Mouse (Mus musculus) right cerebral cortex, adult 18-20 months (tissue): ENCODE results near the gene Wdr72.

Experiments
- DNase-seq: peaks from one replicate; pipeline ENCODE4 v3.0.0; 2022; ENCODE audit warnings: mixed read lengths

Gene Wdr72

DNA sequence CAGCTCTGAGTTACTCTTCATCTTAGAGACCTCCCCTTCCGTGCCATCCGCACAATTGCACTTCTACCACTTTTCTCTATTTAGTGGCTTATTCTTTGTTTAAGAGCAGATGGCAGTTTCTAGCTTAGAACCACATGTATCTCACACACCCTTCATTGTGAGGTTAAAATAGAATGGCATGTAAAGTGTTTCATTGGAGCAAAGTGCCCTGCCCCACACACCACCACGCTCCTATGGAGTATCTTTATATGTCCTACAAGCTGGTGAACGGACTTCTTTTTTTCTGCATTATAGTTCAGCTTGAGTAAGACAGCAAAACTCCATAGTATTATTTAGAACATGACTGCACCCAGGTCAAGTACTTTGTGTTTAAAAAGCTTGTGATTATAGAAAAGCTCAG is 137.9 kb downstream of the Wdr72 start:
- DNase-seq = no peak

DNA sequence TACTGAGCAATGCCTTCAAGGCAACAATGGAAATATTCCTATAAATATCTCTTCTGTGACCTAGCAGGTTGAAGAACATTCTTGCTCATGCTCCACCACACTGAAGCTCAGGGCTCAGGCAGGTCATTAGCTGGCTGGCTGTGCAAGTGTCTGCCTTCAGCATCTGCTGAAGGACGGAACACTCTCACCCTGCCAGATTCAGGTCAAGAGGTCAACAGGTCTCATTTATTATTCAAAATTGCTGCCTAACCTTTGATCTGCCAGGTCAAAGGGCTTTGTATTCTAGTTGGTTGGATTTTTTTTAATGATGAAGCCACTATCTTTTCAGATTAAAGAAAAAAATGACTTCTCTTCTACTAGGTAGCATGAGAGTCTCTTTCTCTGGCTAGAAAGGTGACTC is 139.3 kb downstream of the Wdr72 start:
- DNase-seq = no peak

DNA sequence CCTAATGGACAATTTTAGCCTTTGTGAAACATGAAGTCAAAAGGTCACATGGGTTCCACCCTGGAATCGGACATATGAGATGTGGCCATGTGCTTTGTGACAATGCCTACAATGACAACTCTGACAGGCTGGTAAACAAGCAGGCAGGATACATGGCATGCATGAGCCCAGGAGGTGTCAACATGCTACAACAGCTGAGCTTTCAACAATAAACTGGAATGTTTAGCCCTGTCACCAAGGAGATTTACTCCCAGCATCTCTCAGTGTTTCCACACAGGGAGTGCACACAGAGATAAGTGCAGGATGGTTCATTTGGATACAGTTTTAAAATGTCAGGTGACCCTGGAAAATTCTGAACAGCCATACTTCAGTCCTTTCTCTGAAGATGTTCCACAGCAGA is 140.4 kb downstream of the Wdr72 start:
- DNase-seq = no peak

DNA sequence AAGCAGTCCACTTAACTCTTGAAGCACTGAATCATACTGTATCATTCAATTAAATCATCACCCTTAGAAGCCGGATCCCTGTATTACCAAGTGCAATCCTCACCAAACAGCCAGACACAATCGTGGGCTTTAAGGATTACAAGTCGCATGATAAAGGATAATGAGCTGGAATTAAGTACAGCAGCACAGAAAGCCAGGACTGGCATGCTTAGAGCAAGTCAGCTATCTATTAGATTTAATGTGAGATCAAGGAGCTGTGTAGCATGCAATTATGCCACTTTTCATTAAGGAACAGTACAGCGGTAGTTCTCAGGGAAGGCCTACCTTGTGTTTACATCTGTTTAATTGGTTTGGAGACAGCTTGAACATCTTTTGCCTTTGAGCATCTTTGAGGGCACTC is 148.2 kb downstream of the Wdr72 start:
- DNase-seq = no peak

DNA sequence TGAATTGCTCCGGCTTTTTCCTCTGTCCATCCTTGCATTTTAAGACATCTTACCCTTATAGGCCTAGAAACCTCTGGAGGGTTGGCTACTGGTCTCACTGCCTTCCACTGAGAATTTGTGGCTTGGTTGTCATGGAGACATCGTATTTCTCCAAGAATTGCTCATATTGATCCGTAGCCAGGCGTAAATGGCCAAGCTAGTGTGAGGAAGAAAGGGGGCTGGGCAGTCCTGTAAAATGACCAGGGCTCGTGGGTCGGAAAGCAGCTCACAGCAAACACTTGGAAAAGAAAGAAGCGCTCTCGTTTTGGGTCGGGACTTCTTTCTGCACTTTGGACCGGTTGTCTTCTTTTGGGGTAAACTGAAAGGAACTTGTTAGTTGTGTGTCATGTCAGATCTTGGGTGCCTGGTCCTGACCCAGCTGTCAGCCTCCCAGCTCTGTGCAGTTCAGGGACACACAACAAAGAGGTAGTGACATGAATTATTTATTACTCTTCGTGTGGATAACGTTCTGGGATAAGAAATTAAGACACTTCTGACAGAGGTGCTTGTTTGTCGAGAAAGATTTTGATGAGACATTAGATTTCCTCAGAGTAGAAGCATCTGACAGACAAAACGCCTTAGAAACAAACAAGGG is 167.7 kb downstream of the Wdr72 start:
- no peak for DNase-seq

DNA sequence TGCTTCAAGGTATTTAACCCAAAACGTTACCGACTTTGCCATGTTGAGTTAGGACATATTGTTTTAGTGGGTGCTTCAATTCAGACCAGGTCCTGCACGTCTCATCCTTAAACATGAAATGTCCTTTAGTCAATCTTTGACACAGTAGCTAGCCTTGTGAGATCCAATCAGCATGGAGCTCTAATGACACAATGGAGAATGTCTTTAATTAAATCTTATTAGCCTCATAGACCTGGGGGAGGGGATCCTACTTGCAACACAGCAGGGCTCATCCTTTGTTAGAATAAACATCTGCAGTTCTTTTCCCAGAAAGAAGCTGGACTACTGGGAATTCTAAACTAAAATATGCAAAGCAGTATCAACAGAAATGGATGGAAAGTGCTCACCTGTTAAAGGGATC is 171.9 kb downstream of the Wdr72 start:
- DNase-seq = no peak

DNA sequence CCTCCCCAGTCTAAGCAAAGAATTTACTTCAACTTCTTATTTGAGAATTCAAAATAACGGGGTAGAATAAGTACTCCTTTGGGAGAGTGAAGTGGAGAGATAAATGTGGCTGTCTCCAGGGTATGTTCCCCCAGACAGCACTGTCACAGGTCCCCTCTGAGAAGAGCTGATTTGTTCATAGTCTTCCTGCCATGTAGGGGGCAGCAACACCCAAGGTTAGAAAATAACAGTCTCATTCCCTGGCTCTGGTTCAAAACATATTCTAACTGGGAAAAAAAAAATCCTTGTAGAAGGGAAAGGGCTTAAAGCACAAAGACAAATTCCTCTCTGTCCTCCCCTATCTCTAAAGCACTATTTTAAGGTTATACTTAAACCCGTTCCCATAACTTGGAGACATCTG is 176.1 kb downstream of the Wdr72 start:
- DNase-seq = no peak

DNA sequence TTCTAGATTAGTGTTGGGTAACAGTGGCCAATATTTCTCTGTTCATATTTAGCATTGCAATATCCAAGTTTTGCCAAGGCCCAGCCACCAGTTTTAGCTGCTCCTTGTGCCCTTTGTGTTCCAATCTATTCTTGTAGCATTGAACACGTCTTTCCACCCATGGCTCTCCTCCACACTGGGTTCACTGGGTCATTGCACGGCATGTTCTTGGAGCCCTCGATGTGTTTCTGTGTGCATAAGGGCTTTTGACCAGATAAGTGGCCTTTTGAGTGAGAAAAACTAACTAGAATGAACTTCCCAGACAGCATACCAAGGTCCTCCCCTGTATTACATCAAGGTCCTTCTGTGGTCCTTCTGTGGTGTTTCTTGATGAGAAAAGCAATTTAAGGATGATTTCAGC is 184.3 kb downstream of the Wdr72 start:
- DNase-seq = no peak

DNA sequence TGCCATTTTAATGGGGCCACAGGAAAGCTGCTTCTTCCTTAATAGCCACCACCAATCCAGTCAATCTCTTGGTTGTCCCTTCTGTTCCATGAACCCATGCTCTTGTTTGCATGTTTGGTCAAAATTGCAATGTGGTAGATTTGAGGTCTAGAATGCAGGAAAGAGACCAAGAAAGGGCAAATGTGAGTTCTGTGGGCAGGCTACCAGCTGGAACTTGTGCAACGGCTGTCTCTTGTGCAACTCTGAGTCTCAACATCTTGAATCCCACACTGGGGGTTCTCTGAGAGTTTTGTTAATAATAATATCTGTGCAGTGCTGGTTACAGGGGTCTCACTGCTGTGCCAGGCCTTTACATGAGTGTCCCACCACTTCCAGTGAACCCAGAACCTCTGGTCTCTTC is 208.6 kb downstream of the Wdr72 start:
- no peak for DNase-seq

DNA sequence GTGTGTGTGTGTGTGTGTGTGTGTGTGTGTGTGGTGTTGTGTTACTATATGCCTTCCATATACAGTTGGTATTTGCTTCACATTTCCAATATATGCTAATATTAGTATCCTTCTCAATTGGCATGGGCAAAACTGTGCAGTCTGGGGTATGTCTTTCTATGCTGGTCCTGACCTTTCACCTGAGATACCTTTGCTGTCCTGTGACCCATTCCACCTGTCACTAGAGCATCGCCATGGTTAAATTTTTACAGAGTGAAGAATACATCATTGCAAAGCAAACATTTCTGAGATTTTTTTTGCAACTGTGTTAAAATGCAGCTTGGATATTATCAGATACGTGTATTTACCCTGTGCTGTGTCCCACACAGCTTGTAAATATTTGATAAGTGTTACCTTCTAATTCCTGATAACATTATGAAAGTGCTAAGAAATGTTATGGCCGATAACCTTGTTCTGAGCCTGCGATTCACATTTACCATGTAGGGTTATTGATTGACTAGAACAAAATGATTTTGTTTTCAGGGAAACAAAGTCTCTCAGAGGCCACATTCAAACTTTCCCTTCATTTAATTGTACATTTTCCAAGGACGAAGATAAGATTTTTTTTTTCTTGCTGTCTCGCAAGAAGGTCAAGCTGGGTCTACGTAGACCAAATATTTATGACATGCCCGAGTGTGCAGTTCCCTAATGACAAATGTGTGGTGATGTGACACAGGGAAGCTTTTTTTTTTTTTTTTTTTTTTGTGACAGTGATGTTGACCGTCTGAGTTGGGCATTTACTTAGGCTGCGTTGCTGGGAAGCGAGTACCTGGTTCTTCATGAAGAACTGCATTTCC is 214.2 kb downstream of the Wdr72 start:
- no peak for DNase-seq

DNA sequence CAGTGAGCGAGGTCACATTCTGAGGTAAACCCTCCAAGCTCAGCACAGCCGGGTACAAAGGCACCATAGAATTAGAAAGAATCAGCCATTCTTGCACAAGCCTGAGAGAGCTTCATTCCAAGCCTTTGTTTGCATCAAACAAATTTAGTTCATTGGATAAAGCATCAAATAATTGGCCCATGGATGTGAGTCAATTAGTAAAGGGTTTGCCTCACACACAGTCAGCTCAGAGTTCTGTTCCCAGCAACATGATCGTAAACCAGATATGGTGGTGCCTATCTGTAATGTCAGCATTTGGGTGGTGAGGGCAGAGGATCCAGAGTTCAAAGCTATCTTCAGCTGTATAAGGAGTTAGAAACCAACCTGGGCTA is 214.8 kb downstream of the Wdr72 start:
- no peak for DNase-seq

DNA sequence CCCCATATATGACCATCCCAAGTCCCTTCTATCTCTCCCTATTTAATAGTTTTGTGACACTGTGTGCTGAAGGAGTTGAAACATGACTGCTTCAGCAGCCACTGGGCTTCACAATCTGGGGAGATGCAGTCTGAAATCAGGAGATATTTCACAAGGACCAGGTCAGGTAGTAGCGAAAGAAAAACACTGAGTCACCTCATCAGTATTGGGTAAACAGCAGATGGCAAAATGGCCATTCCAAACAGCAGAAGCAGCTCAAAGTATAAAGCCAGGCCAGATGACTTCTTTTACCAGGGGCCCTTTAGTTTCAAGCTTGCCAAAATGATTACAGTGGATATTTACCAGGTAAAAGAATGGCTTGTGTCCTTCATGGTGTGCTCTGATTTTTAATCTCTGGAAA is 215.8 kb downstream of the Wdr72 start:
- no peak for DNase-seq

DNA sequence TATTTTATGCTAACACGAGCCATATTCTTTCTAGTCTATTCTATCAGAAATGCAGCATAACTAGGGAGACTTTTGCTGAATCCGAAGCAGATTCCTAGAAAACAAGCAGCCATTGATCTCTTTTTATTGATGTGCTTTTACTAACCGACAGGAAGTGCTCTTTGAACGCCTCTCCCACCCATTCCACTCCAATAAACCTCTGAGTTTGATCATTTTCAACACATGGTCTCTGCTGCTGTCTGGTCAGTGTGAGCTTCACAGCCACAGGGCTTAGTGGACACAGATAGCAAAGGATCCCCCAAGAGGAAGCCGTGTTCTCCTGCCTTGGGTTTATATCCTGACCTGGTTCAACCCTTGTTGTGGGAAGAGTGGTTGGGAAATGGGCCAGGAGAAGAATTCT is 218.7 kb downstream of the Wdr72 start:
- no peak for DNase-seq

DNA sequence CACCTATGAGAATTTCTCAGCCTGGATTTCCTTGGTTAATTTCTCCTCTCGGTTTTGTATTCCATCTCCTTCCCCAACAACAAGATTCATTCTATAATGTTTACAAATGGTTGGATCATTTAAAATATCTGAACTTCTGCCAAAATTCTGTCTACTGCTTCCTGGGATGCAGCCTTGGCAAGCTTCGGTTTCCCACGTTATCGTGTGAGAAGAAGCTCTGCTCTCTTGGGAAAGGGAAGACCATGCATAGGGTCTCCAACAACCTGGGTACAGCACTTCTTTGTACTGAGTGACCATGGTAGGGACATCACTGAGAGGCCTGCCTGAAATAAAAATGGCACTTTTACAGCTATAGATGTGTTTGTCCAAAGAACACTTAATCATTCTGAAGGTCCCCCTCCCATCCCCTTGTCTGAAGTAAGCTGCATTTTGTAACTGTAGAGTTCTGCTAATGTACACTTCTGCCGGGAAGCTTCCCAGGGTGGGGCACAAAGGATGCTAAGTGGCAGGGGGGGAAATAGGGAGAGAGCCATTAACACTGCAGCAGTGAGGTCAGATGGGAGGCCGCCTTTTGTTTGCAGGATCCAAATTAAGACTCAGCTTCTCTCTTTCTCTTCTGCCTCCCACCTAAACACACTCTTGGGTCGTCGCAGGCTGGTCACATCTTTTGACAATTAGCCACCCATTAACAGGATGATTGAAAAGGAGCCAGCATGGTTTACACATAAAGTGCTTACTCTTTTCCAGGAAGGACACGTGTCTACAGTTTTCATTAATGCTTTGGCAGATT is 220.7 kb downstream of the Wdr72 start:
- DNase-seq = no peak

DNA sequence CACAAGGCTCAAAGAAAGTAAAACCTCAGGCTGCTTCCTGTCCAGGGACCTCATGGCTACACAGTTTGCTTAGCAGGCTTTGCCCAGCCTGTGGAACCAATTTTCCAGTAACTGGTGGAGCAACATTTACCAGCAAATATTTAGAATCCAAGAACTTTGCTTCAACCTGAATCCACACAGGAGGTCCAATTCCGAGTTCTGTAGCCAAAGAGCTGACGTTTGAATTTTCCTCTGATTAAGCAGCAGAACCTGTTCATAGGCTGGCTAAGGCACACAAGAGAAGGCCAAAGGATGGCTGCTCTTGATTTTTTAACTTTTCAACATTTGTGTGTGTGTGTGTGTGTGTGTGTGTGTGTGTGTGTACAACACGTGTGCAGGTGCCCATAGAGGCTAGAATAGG is 222.2 kb downstream of the Wdr72 start:
- no peak for DNase-seq
